Mouse (Mus musculus): ENCODE data around the gene Focad.

GRCm38 (mm10) chr4:88300832-88301621 lies 206.6 kb downstream of the Focad start:
- TF ChIP-seq CTCF (IDR thresholded peaks at IDR 0.05; ENCODE audit: borderline replicate concordance, control insufficient read depth, extremely low read depth, insufficient read depth, low read length, poor library complexity) (no peak), POLR2A (IDR thresholded peaks at IDR 0.05; ENCODE audit: control insufficient read depth, extremely low read depth, insufficient read depth, low read length, poor library complexity) (no peak)
